Mouse (Mus musculus): ENCODE data around the gene Fgfr2. TPM values are rescaled to one million over a fixed set of nuclear protein-coding genes. Genes with fewer than 3 reads are reported as not detected.

Fgfr2 gene
- polyA plus RNA-seq, 1 experiment, result 0.17 TPM

GRCm38 (mm10) chr7:132856083-132856482 is 267.1 kb downstream of the Fgfr2 start:
- Histone ChIP-seq H3K4me2 (ENCODE audit: low read depth) (no peak overlapping the region), H3K79me2 (ENCODE audit: control insufficient read depth, insufficient read depth) (peaks cover 16% of the 10 kb centered on the region), H3K27me3 (ENCODE audit: control insufficient read depth, insufficient read depth, insufficient read length) (no peaks in the 10 kb centered on the region), H3K4me3 (no peak overlapping the region), H3ac (ENCODE audit: control insufficient read depth, insufficient read length) (no peak overlapping the region), H3K36me3 (ENCODE audit: control insufficient read depth, insufficient read depth) (no peaks in the 10 kb centered on the region)
- TF ChIP-seq TCF3 (IDR thresholded peaks at IDR 0.05; ENCODE audit: insufficient read length, low read depth), result no peak

- Histone ChIP-seq H3K36me3 (ENCODE audit: control insufficient read depth, insufficient read depth) (no peaks in the 10 kb centered on the region), H3K4me3 (no peak overlapping the region), H3ac (ENCODE audit: control insufficient read depth, insufficient read length) (no peak overlapping the region), H3K4me2 (ENCODE audit: low read depth) (no peak overlapping the region), H3K27me3 (ENCODE audit: control insufficient read depth, insufficient read depth, insufficient read length) (no peaks in the 10 kb centered on the region), H3K79me2 (ENCODE audit: control insufficient read depth, insufficient read depth) (no peaks in the 10 kb centered on the region)
- TF ChIP-seq TCF12 (IDR thresholded peaks at IDR 0.05; ENCODE audit: insufficient read depth, poor library complexity, severe bottlenecking) (no peak), SRF (IDR thresholded peaks at IDR 0.05; ENCODE audit: control insufficient read depth, insufficient read length, low read depth) (no peak), CEBPB (IDR thresholded peaks at IDR 0.05; ENCODE audit: insufficient read depth, poor library complexity, severe bottlenecking) (no peak), POLR2A (IDR thresholded peaks at IDR 0.05; ENCODE audit: insufficient read length, low read depth) (no peak)
Observed at GRCm38 (mm10) chr7:132853946-132854345, 269.2 kb downstream of the Fgfr2 start.

GRCm38 (mm10) chr7:132853361-132853760 is 269.8 kb downstream of the Fgfr2 start:
- peaks cover 5% of the 10 kb centered on the region for H3K36me3 ChIP-seq (ENCODE audit: control insufficient read depth, insufficient read depth)
- no peaks in the 10 kb centered on the region for H3K27me3 ChIP-seq (ENCODE audit: control insufficient read depth, insufficient read depth, insufficient read length)
- H3K79me2 ChIP-seq (ENCODE audit: control insufficient read depth, insufficient read depth), result no peaks in the 10 kb centered on the region
- TF ChIP-seq POLR2AphosphoS2 (IDR thresholded peaks at IDR 0.05; ENCODE audit: insufficient read length, low read depth) (no peak), MYOG (IDR thresholded peaks at IDR 0.05; ENCODE audit: control insufficient read depth in 1 of 3, insufficient read depth in 1 of 3, insufficient read length in 2 of 3, low read depth in 2 of 3) (no peak), TCF12 (IDR thresholded peaks at IDR 0.05; ENCODE audit: insufficient read depth, poor library complexity, severe bottlenecking) (no peak), REST (IDR thresholded peaks at IDR 0.05; ENCODE audit: insufficient read depth, insufficient read length) (no peak), MYOD1 (IDR thresholded peaks at IDR 0.05; ENCODE audit: control insufficient read depth in 1 of 3, insufficient read length in 2 of 3, low read depth in 2 of 3) (no peak), MAX (IDR thresholded peaks at IDR 0.05; ENCODE audit: low read depth) (no peak), E2F4 (IDR thresholded peaks at IDR 0.05; ENCODE audit: insufficient read depth) (no peak), SRF (IDR thresholded peaks at IDR 0.05; ENCODE audit: control insufficient read depth, insufficient read length, low read depth) (no peak), POLR2A (IDR thresholded peaks at IDR 0.05; ENCODE audit: insufficient read length, low read depth) (no peak), USF1 (IDR thresholded peaks at IDR 0.05; ENCODE audit: low read depth) (no peak)
- H3K4me3 ChIP-seq, result no peak overlapping the region
- H3ac ChIP-seq (ENCODE audit: control insufficient read depth, insufficient read length), result no peak overlapping the region
- H3K4me2 ChIP-seq (ENCODE audit: low read depth), result no peak overlapping the region

- no peaks in the 10 kb centered on the region for H3K27me3 ChIP-seq (ENCODE audit: control insufficient read depth, insufficient read depth, insufficient read length)
- TF ChIP-seq TCF12 (IDR thresholded peaks at IDR 0.05; ENCODE audit: insufficient read depth, poor library complexity, severe bottlenecking), result no peak
- no peak for TF ChIP-seq SRF (IDR thresholded peaks at IDR 0.05; ENCODE audit: control insufficient read depth, insufficient read length, low read depth)
- TF ChIP-seq MYOD1 (IDR thresholded peaks at IDR 0.05; ENCODE audit: control insufficient read depth in 1 of 3, insufficient read length in 2 of 3, low read depth in 2 of 3), result peak in 1 of 3 experiments; percentile 6
- no peak for TF ChIP-seq MYOG (IDR thresholded peaks at IDR 0.05; ENCODE audit: control insufficient read depth in 1 of 3, insufficient read depth in 1 of 3, insufficient read length in 2 of 3, low read depth in 2 of 3)
- peak; percentile 71 for TF ChIP-seq POLR2A (IDR thresholded peaks at IDR 0.05; ENCODE audit: insufficient read length, low read depth)
- TF ChIP-seq E2F4 (IDR thresholded peaks at IDR 0.05; ENCODE audit: insufficient read depth), result no peak
- TF ChIP-seq TCF3 (IDR thresholded peaks at IDR 0.05; ENCODE audit: insufficient read length, low read depth), result no peak
- TF ChIP-seq USF1 (IDR thresholded peaks at IDR 0.05; ENCODE audit: low read depth), result no peak
- peak; percentile 65 for TF ChIP-seq POLR2AphosphoS2 (IDR thresholded peaks at IDR 0.05; ENCODE audit: insufficient read length, low read depth)
- no peak for TF ChIP-seq CEBPB (IDR thresholded peaks at IDR 0.05; ENCODE audit: insufficient read depth, poor library complexity, severe bottlenecking)
- TF ChIP-seq MAX (IDR thresholded peaks at IDR 0.05; ENCODE audit: low read depth), result no peak
- TF ChIP-seq REST (IDR thresholded peaks at IDR 0.05; ENCODE audit: insufficient read depth, insufficient read length), result no peak
- H3ac ChIP-seq (ENCODE audit: control insufficient read depth, insufficient read length), result peak within 1 kb of the TSS; percentile 17
- H3K79me2 ChIP-seq (ENCODE audit: control insufficient read depth, insufficient read depth), result no peaks in the 10 kb centered on the region
- H3K4me3 ChIP-seq, result peak within 1 kb of the TSS; percentile 48
- H3K36me3 ChIP-seq (ENCODE audit: control insufficient read depth, insufficient read depth), result peaks cover 9% of the 10 kb centered on the region
- peak within 1 kb of the TSS; percentile 68 for H3K4me2 ChIP-seq (ENCODE audit: low read depth)
Observed at GRCm38 (mm10) chr7:132852173-132852844, 270.8 kb downstream of the Fgfr2 start, which contains the start of gene Eef1akmt2. TSS of gene Eef1akmt2 (minus strand) at chr7:132852673.

- H3ac ChIP-seq (ENCODE audit: control insufficient read depth, insufficient read length), result no peak overlapping the region
- H3K4me2 ChIP-seq (ENCODE audit: low read depth), result no peak overlapping the region
- no peaks in the 10 kb centered on the region for H3K79me2 ChIP-seq (ENCODE audit: control insufficient read depth, insufficient read depth)
- H3K27me3 ChIP-seq (ENCODE audit: control insufficient read depth, insufficient read depth, insufficient read length), result no peaks in the 10 kb centered on the region
- TF ChIP-seq SRF (IDR thresholded peaks at IDR 0.05; ENCODE audit: control insufficient read depth, insufficient read length, low read depth) (no peak), POLR2AphosphoS2 (IDR thresholded peaks at IDR 0.05; ENCODE audit: insufficient read length, low read depth) (no peak), TCF12 (IDR thresholded peaks at IDR 0.05; ENCODE audit: insufficient read depth, poor library complexity, severe bottlenecking) (no peak), MYOG (IDR thresholded peaks at IDR 0.05; ENCODE audit: control insufficient read depth in 1 of 3, insufficient read depth in 1 of 3, insufficient read length in 2 of 3, low read depth in 2 of 3) (no peak), USF1 (IDR thresholded peaks at IDR 0.05; ENCODE audit: low read depth) (no peak), POLR2A (IDR thresholded peaks at IDR 0.05; ENCODE audit: insufficient read length, low read depth) (no peak), REST (IDR thresholded peaks at IDR 0.05; ENCODE audit: insufficient read depth, insufficient read length) (no peak), CEBPB (IDR thresholded peaks at IDR 0.05; ENCODE audit: insufficient read depth, poor library complexity, severe bottlenecking) (no peak), MAX (IDR thresholded peaks at IDR 0.05; ENCODE audit: low read depth) (no peak), E2F4 (IDR thresholded peaks at IDR 0.05; ENCODE audit: insufficient read depth) (no peak), MYOD1 (IDR thresholded peaks at IDR 0.05; ENCODE audit: control insufficient read depth in 1 of 3, insufficient read length in 2 of 3, low read depth in 2 of 3) (no peak), TCF3 (IDR thresholded peaks at IDR 0.05; ENCODE audit: insufficient read length, low read depth) (no peak)
- no peak overlapping the region for H3K4me3 ChIP-seq
- peaks cover 7% of the 10 kb centered on the region for H3K36me3 ChIP-seq (ENCODE audit: control insufficient read depth, insufficient read depth)
Observed at GRCm38 (mm10) chr7:132843152-132843551, 280.0 kb downstream of the Fgfr2 start.
